In the genomic region with DNA sequence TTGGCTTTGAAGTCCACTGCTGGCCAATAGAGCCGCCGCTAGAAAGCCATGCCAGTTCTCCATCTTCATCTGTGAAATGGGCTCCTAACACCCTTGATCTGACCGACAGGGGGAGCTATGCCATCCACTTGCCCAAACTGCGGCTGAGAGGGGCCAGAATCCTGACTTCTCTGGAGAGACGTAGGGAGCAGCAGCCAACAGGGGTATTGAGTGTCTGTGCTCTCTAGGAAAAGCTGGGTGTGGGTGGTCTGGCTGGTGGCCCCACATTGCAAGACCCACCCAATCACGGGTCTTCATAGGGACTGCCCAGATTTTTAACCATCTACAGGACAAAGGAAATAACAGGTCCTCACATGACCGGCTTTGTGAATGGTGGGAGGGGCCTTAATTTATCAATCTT, we compare ENCODE assay signal across 10 mouse cellular contexts.
DNase-seq lines count a peak whose midpoint lies in the region; ATAC-seq and TF ChIP-seq lines count a peak whose summit lies in the region.
"Had no signal": no experiment of that assay in that cellular context is flagged by ENCODE, and none has a peak within 500 bp of the region (broad histone marks: within the 10 kb centered on the region; RNA-seq: fewer than 3 reads in every experiment).

No protein-coding gene starts in this region.

- H3K9ac ChIP-seq in heart, embryonic 13.5 days = no peak overlapping the region
- no peak overlapping the region for H3K9ac ChIP-seq in heart, embryonic 12.5 days
- H3K9ac ChIP-seq in midbrain, embryonic 13.5 days (replicated peaks) = no peak overlapping the region
- no peak overlapping the region for H3K9ac ChIP-seq in midbrain, embryonic 11.5 days (ENCODE audit: low read length)
- H3K9ac ChIP-seq in hindbrain, embryonic 13.5 days = no peak overlapping the region
- H3K9ac ChIP-seq: midbrain, embryonic 12.5 days had no signal

- TF ChIP-seq CTCF in testis, adult 2 months (IDR thresholded peaks at IDR 0.05; ENCODE audit: control insufficient read depth, insufficient read depth, insufficient replicate concordance, low read depth, low read length) = peak; percentile 43; the same call in 1 of the 2 replicates

- H3K4me3 ChIP-seq in heart, embryonic 13.5 days = no peak overlapping the region
- no peak overlapping the region for H3K4me3 ChIP-seq in heart, embryonic 12.5 days
- H3K4me3 ChIP-seq in midbrain, embryonic 13.5 days (replicated peaks) = no peak overlapping the region
- no peak overlapping the region for H3K4me3 ChIP-seq in midbrain, embryonic 11.5 days (ENCODE audit: low read depth, low read length)
- no peak overlapping the region for H3K4me3 ChIP-seq in hindbrain, embryonic 13.5 days
- no peak overlapping the region for H3K4me3 ChIP-seq in testis, adult 2 months (ENCODE audit: control insufficient read depth, low read depth, low read length)
- H3K4me3 ChIP-seq: midbrain, embryonic 12.5 days had no signal

- no peak for TF ChIP-seq POLR2A in testis, adult 2 months (IDR thresholded peaks at IDR 0.05; ENCODE audit: control insufficient read depth, low read depth, low read length)

- ATAC-seq in heart, embryonic 13.5 days (ENCODE audit: extremely low read depth, insufficient number of reproducible peaks, low FRiP score, low TSS enrichment) = no peak
- ATAC-seq in heart, embryonic 12.5 days (ENCODE audit: insufficient number of reproducible peaks, low FRiP score) = no peak
- peak; percentile 31; the same call in 1 of the 2 replicates for ATAC-seq in midbrain, embryonic 13.5 days
- no peak for ATAC-seq in midbrain, embryonic 11.5 days (ENCODE audit: low FRiP score)
- ATAC-seq in hindbrain, embryonic 13.5 days (ENCODE audit: low FRiP score) = no peak; the same call in 1 of the 2 replicates

- no peaks in the 10 kb centered on the region for H3K27me3 ChIP-seq in heart, embryonic 13.5 days (replicated peaks)
- H3K27me3 ChIP-seq in heart, embryonic 12.5 days (replicated peaks) = no peaks in the 10 kb centered on the region
- H3K27me3 ChIP-seq in midbrain, embryonic 13.5 days = peaks cover 23% of the 10 kb centered on the region
- H3K27me3 ChIP-seq in midbrain, embryonic 11.5 days (ENCODE audit: control insufficient read depth, insufficient read depth, low read length) = peaks cover 20% of the 10 kb centered on the region; the same call in 1 of the 2 replicates
- H3K27me3 ChIP-seq in hindbrain, embryonic 13.5 days = no peaks in the 10 kb centered on the region
- no peaks in the 10 kb centered on the region for H3K27me3 ChIP-seq in testis, adult 2 months (ENCODE audit: control insufficient read depth, insufficient read depth, low read length)

- no peak overlapping the region for H3K4me2 ChIP-seq in heart, embryonic 13.5 days
- H3K4me2 ChIP-seq in heart, embryonic 12.5 days = no peak overlapping the region
- H3K4me2 ChIP-seq in midbrain, embryonic 13.5 days (replicated peaks) = no peak overlapping the region
- no peak overlapping the region for H3K4me2 ChIP-seq in midbrain, embryonic 11.5 days
- H3K4me2 ChIP-seq in hindbrain, embryonic 13.5 days = no peak overlapping the region

- H3K9me3 ChIP-seq in heart, embryonic 13.5 days = no peaks in the 10 kb centered on the region
- no peaks in the 10 kb centered on the region for H3K9me3 ChIP-seq in heart, embryonic 12.5 days (replicated peaks)
- no peaks in the 10 kb centered on the region for H3K9me3 ChIP-seq in midbrain, embryonic 13.5 days
- H3K9me3 ChIP-seq in midbrain, embryonic 11.5 days (ENCODE audit: control insufficient read depth, low read length) = no peaks in the 10 kb centered on the region
- H3K9me3 ChIP-seq in hindbrain, embryonic 13.5 days = no peaks in the 10 kb centered on the region
- H3K9me3 ChIP-seq: midbrain, embryonic 12.5 days had no signal

- 45% methylated on average over 7 of the region's 7 CpGs for WGBS in heart, embryonic 13.5 days
- 48% methylated on average over 7 of the region's 7 CpGs for WGBS in heart, embryonic 12.5 days
- WGBS in midbrain, embryonic 13.5 days = 55% methylated on average over 7 of the region's 7 CpGs
- WGBS in midbrain, embryonic 11.5 days = 55% methylated on average over 7 of the region's 7 CpGs
- 50% methylated on average over 7 of the region's 7 CpGs for WGBS in hindbrain, embryonic 13.5 days

- H3K36me3 ChIP-seq in heart, embryonic 13.5 days = no peaks in the 10 kb centered on the region
- H3K36me3 ChIP-seq in heart, embryonic 12.5 days = no peaks in the 10 kb centered on the region
- no peaks in the 10 kb centered on the region for H3K36me3 ChIP-seq in midbrain, embryonic 13.5 days
- no peaks in the 10 kb centered on the region for H3K36me3 ChIP-seq in midbrain, embryonic 11.5 days (ENCODE audit: control insufficient read depth, insufficient read depth, low read length)
- no peaks in the 10 kb centered on the region for H3K36me3 ChIP-seq in hindbrain, embryonic 13.5 days
- no peaks in the 10 kb centered on the region for H3K36me3 ChIP-seq in testis, adult 2 months (ENCODE audit: control insufficient read depth, insufficient read depth, low read length)
- H3K36me3 ChIP-seq: midbrain, embryonic 12.5 days had no signal

- peaks cover 18% of the 10 kb centered on the region for H3K4me1 ChIP-seq in heart, embryonic 13.5 days
- H3K4me1 ChIP-seq in heart, embryonic 12.5 days (replicated peaks) = peaks cover 13% of the 10 kb centered on the region
- peaks cover 24% of the 10 kb centered on the region for H3K4me1 ChIP-seq in midbrain, embryonic 13.5 days (replicated peaks)
- H3K4me1 ChIP-seq in midbrain, embryonic 11.5 days (ENCODE audit: control insufficient read depth, insufficient read depth, low read length) = peaks cover 10% of the 10 kb centered on the region
- H3K4me1 ChIP-seq in hindbrain, embryonic 13.5 days (replicated peaks) = peaks cover 20% of the 10 kb centered on the region
- peaks cover 8% of the 10 kb centered on the region for H3K4me1 ChIP-seq in testis, adult 2 months (ENCODE audit: control insufficient read depth, insufficient read depth, low read length)

- H3K27ac ChIP-seq in heart, embryonic 13.5 days (replicated peaks) = peak overlapping the region; percentile 72; the same call in 1 of the 2 replicates
- no peak overlapping the region for H3K27ac ChIP-seq in heart, embryonic 12.5 days (ENCODE audit: poor library complexity, severe bottlenecking)
- H3K27ac ChIP-seq in midbrain, embryonic 13.5 days = 0 out of 2 replicates have a peak overlapping the region, but pooled peaks have one; percentile 51
- H3K27ac ChIP-seq in midbrain, embryonic 11.5 days (ENCODE audit: low read depth, low read length) = no peak overlapping the region
- H3K27ac ChIP-seq in hindbrain, embryonic 13.5 days = peak overlapping the region; percentile 84
- no peak overlapping the region for H3K27ac ChIP-seq in testis, adult 2 months (ENCODE audit: control insufficient read depth, insufficient read depth, low read depth, low read length)

- no peak for DNase-seq in midbrain, embryonic 11.5 days (ENCODE audit: low spot score, missing footprints)
- no peak for DNase-seq in T-cell, adult 2 months (ENCODE audit: low spot score)
- DNase-seq in kidney, adult 9 months = no peak
- DNase-seq: layer of hippocampus, postnatal 36 days had no signal

Comparison
In these comparisons a context has a peak if more than half of its experiments do, and no peak if none do; other contexts are left out.
1. H3K27ac ChIP-seq: peak in heart, embryonic 13.5 days (single experiment), midbrain, embryonic 13.5 days (single experiment) and hindbrain, embryonic 13.5 days (single experiment); none in heart, embryonic 12.5 days (single experiment), midbrain, embryonic 11.5 days (single experiment) and testis, adult 2 months (single experiment).